Mouse (Mus musculus) olfactory bulb, adult 2 months (tissue): ENCODE data around the gene Fars2. TPM values are rescaled to one million over a fixed set of nuclear protein-coding genes. Genes with fewer than 3 reads are reported as not detected.

Experiments
- H3K27ac ChIP-seq: fragments of 200-500 bp; 2 replicates; pipeline ENCODE4 v1.5.1; 2012; ENCODE audit warnings: low read depth, low read length; ENCODE audit not compliant: insufficient read depth
- H3K4me1 ChIP-seq: fragments of 200-500 bp; 2 replicates; pipeline ENCODE4 v1.6.1; 2012; ENCODE audit warnings: low read length; ENCODE audit not compliant: control insufficient read depth, insufficient read depth
- H3K4me3 ChIP-seq: fragments of 200-500 bp; 2 replicates; pipeline ENCODE4 v1.5.1; 2012; ENCODE audit warnings: mild to moderate bottlenecking, low read depth, low read length, moderate library complexity; ENCODE audit not compliant: insufficient read depth
- CTCF ChIP-seq: fragments of 200-500 bp; IDR thresholded peaks from 2 replicates; pipeline ENCODE4 v1.5.1; 2012; ENCODE audit warnings: low read depth, mild to moderate bottlenecking, low read length, moderate library complexity; ENCODE audit not compliant: insufficient read depth
- POLR2A ChIP-seq: fragments of 200-500 bp; IDR thresholded peaks from 2 replicates; pipeline ENCODE4 v1.6.1; 2012; ENCODE audit warnings: mild to moderate bottlenecking, low read depth, low read length, moderate library complexity; ENCODE audit not compliant: insufficient read depth
- WGBS: fragments of 180-500 bp; shearing (Covaris S2); methylation state at CpG from one replicate; pipeline ENCODE4 v1.1.7; 2018; 5-methylcytosine and 5-hydroxymethylcytosine counted together
- polyA plus RNA-seq: library from polyadenylated mRNA; stranded (reverse); fragments of >200 nt; gene quantifications from 2 replicates; pipeline ENCODE4 v1.2.4, GENCODE M21; 2012; ENCODE audit warnings: low replicate concordance; ENCODE audit not compliant: missing spikeins, insufficient read depth, insufficient read length

Fars2 gene
- not detected in 2 replicates for polyA plus RNA-seq

GRCm38 (mm10) chr13:36117143-36118014 is at the start of gene Fars2, which contains the start of gene Lyrm4:
TSS of gene Fars2 (plus strand) at chr13:36117412.
TSS of gene Lyrm4 (minus strand) at chr13:36117526.
- WGBS, result under 1% methylated on average over 74 of the region's 75 CpGs
- Histone ChIP-seq H3K4me3 (peak within 1 kb of the TSS; percentile 68), H3K4me1 (peaks cover 5% of the 10 kb centered on the region; the same call in 1 of the 2 replicates), H3K27ac (peak within 1 kb of the TSS; percentile 96)
- TF ChIP-seq POLR2A (peak; percentile 43; the same call in 1 of the 2 replicates), CTCF (no peak)

GRCm38 (mm10) chr13:36074484-36074883 is 42.7 kb upstream of the Fars2 start:
- Histone ChIP-seq H3K27ac (no peak overlapping the region), H3K4me1 (no peaks in the 10 kb centered on the region), H3K4me3 (no peak overlapping the region)
- 92% methylated on average over 3 of the region's 3 CpGs for WGBS
- TF ChIP-seq POLR2A (no peak), CTCF (no peak)

GRCm38 (mm10) chr13:36081591-36081990 is 35.6 kb upstream of the Fars2 start:
- H3K4me3 ChIP-seq, result no peak overlapping the region
- no peaks in the 10 kb centered on the region for H3K4me1 ChIP-seq
- no peak for TF ChIP-seq POLR2A
- TF ChIP-seq CTCF, result no peak
- 97% methylated on average over 3 of the region's 3 CpGs for whole genome bisulfite sequencing
- no peak overlapping the region for H3K27ac ChIP-seq

- TF ChIP-seq CTCF (no peak), POLR2A (no peak)
- no peak overlapping the region for H3K4me3 ChIP-seq
- 75% methylated on average over 3 of the region's 3 CpGs for WGBS
- no peak overlapping the region for H3K27ac ChIP-seq
- H3K4me1 ChIP-seq, result no peaks in the 10 kb centered on the region
Measured at GRCm38 (mm10) chr13:36084701-36085100, 32.5 kb upstream of the Fars2 start.

- 64% methylated on average over 3 of the region's 3 CpGs for WGBS
- no peaks in the 10 kb centered on the region for H3K4me1 ChIP-seq
- no peak overlapping the region for H3K27ac ChIP-seq
- no peak for TF ChIP-seq POLR2A
- no peak for TF ChIP-seq CTCF
- H3K4me3 ChIP-seq, result no peak overlapping the region
Measured at GRCm38 (mm10) chr13:36085971-36086370, 31.2 kb upstream of the Fars2 start.

GRCm38 (mm10) chr13:36086608-36087391 is 30.4 kb upstream of the Fars2 start:
- Histone ChIP-seq H3K4me1 (no peaks in the 10 kb centered on the region), H3K4me3 (no peak overlapping the region), H3K27ac (no peak overlapping the region)
- 84% methylated on average over 5 of the region's 5 CpGs for WGBS
- TF ChIP-seq CTCF (no peak), POLR2A (no peak)

- no peak for TF ChIP-seq POLR2A
- TF ChIP-seq CTCF, result no peak
- Histone ChIP-seq H3K4me3 (no peak overlapping the region), H3K4me1 (no peaks in the 10 kb centered on the region), H3K27ac (no peak overlapping the region)
- WGBS, result 95% methylated on average over 2 of the region's 2 CpGs
Measured at GRCm38 (mm10) chr13:36087427-36087826, 29.8 kb upstream of the Fars2 start.

- no peak overlapping the region for H3K27ac ChIP-seq
- H3K4me1 ChIP-seq, result no peaks in the 10 kb centered on the region
- no peak for TF ChIP-seq POLR2A
- TF ChIP-seq CTCF, result no peak
- no peak overlapping the region for H3K4me3 ChIP-seq
- 87% methylated on average over 4 of the region's 4 CpGs for WGBS
Measured at GRCm38 (mm10) chr13:36088168-36088567, 29.0 kb upstream of the Fars2 start.
